Mouse (Mus musculus): ENCODE measurements around the gene Rps9. TPM values are rescaled to one million over a fixed set of nuclear protein-coding genes. Genes with fewer than 3 reads are reported as not detected.
"Not testable (repeated sequence)": the region's sequence is repeated elsewhere in the genome, so short reads cannot be mapped to it uniquely, and the experiment has no call there.

The Rps9 gene
- total and polyA plus RNA-seq, 2 experiments from 2014 or later: 663 to 733 TPM

DNA sequence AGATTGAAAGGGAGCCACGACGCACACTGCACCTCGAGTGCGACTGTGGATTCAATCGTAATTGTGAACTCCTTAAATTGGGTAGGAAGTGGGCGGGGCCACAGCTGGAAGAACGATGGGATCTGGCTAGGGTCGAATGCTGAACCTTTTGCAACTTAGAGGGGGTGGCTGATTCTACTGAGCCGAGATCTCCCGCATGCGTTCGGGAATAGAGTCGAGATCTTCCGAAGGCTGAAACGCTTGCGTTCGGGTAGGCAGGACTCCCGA, 10.1 kb upstream of the Rps9 start:
- under 1% methylated on average over 18 of the region's 18 CpGs for WGBS
- peak overlapping the region; percentile 65 for H3K9ac ChIP-seq (replicated peaks; ENCODE audit: low read length, poor library complexity, severe bottlenecking)
- ATAC-seq (ENCODE audit: low FRiP score) (no peak; the same call in 1 of the 2 replicates), DNase-seq (ENCODE audit: low spot score) (no peak)
- H3K9me3 ChIP-seq (ENCODE audit: low read length): no peaks in the 10 kb centered on the region
- H3K27ac ChIP-seq (ENCODE audit: low read depth, low read length): peak overlapping the region; percentile 96
- H3K27me3 ChIP-seq (ENCODE audit: insufficient read depth, low read length): no peaks in the 10 kb centered on the region
- H3K4me3 ChIP-seq (ENCODE audit: low read depth, low read length): peak overlapping the region; percentile 72
- peak overlapping the region; percentile 63 for H3K4me2 ChIP-seq (ENCODE audit: low read depth, low read length, poor library complexity, severe bottlenecking)
- peaks cover 4% of the 10 kb centered on the region for H3K36me3 ChIP-seq (ENCODE audit: insufficient read depth, low read length)
- TF ChIP-seq CTCF (IDR thresholded peaks at IDR 0.05): no peak
- peaks cover 9% of the 10 kb centered on the region; the same call in 1 of the 2 replicates for H3K4me1 ChIP-seq (ENCODE audit: insufficient read depth, low read length)

DNA sequence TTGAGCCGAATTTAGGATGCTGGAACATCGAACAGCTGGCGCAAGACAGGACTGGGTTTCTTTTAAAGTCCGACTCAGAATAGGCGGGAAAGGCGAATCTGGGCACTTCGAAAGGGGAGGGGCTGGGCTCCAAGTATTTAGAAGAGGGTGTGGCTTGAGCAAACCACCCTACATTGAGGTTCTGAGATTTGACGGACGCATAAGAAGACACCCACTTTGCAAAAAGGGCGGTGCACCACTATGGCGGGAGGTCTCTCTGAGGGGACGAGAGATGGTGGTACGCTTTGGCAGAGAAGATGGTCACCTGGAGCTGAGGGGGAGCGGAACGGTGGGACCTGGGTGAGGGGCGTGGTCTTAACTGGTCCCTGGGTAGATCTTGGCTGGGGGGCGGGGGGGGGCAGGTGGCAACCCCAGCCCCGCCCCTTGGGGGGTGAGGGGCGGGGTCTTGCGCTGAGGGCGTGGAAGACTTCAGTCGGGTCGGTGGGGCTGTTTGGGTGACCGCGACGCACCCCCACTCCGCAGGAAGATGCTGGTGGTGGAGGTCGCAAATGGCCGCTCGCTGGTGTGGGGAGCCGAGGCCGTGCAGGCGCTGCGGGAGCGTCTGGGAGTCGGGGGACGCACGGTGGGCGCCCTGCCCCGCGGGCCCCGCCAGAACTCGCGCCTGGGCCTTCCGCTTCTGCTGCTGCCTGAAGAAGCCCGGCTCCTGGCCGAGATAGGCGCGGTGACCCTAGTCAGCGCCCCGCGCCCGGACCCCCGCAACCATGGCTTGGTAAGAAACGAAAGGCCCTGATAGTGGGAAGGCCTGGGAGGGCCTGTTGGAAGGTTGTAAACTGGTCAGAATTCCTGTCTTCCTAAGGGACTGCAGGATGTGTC, 9.5 kb upstream of the Rps9 start:
- Histone ChIP-seq H3K36me3 (ENCODE audit: insufficient read depth, low read length) (peaks cover 4% of the 10 kb centered on the region), H3K27me3 (ENCODE audit: insufficient read depth, low read length) (no peaks in the 10 kb centered on the region), H3K4me3 (ENCODE audit: low read depth, low read length) (peak overlapping the region; percentile 72), H3K9ac (replicated peaks; ENCODE audit: low read length, poor library complexity, severe bottlenecking) (peak overlapping the region; percentile 65), H3K4me1 (ENCODE audit: insufficient read depth, low read length) (peaks cover 9% of the 10 kb centered on the region; the same call in 1 of the 2 replicates), H3K27ac (ENCODE audit: low read depth, low read length) (peak overlapping the region; percentile 96), H3K9me3 (ENCODE audit: low read length) (no peaks in the 10 kb centered on the region), H3K4me2 (ENCODE audit: low read depth, low read length, poor library complexity, severe bottlenecking) (peak overlapping the region; percentile 63)
- WGBS: under 1% methylated on average over 46 of the region's 55 CpGs
- ATAC-seq (ENCODE audit: low FRiP score): peak; percentile 41
- TF ChIP-seq CTCF (IDR thresholded peaks at IDR 0.05): no peak
- DNase-seq (ENCODE audit: low spot score): peak; percentile 87

DNA sequence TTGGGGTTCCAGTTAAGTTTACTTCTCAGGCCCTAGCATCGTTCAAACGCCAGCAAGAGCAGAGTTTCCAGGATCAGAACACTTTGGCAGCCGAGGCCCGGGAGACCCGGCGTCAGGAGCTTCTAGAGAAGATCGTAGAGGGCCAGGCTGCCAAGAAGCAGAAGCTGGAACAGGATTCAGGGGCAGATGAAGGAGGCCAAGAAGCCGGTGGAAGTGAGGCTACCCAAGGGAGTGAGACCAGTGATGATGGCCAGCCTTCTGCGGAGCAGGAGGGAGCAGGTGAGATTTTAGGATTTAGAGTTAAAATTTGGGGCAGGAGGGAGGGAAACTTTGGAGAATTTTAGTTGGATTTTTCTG, 8.9 kb upstream of the Rps9 start:
- not testable (repeated sequence) for H3K27me3 ChIP-seq (ENCODE audit: insufficient read depth, low read length); ATAC-seq (ENCODE audit: low FRiP score); H3K9me3 ChIP-seq (ENCODE audit: low read length); H3K36me3 ChIP-seq (ENCODE audit: insufficient read depth, low read length); H3K4me1 ChIP-seq (ENCODE audit: insufficient read depth, low read length); DNase-seq (ENCODE audit: low spot score)
- Histone ChIP-seq H3K4me3 (ENCODE audit: low read depth, low read length) (peak overlapping the region; percentile 72), H3K9ac (replicated peaks; ENCODE audit: low read length, poor library complexity, severe bottlenecking) (peak overlapping the region; percentile 65), H3K4me2 (ENCODE audit: low read depth, low read length, poor library complexity, severe bottlenecking) (peak overlapping the region; percentile 63), H3K27ac (ENCODE audit: low read depth, low read length) (peak overlapping the region; percentile 96; the same call in 1 of the 2 replicates)
- 6% methylated on average over 9 of the region's 9 CpGs for WGBS

DNA sequence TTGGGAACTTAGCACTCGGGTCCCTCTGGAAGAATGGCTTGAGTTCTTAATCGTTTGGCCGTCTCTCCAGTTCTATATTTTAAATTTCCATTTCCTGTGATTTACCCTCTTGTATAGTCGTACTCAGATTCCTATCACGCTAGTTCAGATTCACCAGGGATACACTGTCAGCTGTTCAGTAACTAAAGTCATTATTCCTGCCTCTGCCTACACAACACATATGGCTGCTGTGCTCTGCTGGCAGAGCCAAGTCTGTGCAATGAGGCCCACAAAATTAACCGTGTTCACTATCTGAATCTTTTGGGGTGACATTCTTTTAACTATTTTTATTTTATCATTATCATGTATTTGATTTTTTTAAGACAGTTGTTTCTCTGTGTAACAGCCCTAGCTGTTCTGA, 5.3 kb upstream of the Rps9 start:
- Histone ChIP-seq H3K4me2 (ENCODE audit: low read depth, low read length, poor library complexity, severe bottlenecking) (no peak overlapping the region), H3K4me1 (ENCODE audit: insufficient read depth, low read length) (no peaks in the 10 kb centered on the region), H3K4me3 (ENCODE audit: low read depth, low read length) (no peak overlapping the region), H3K9ac (replicated peaks; ENCODE audit: low read length, poor library complexity, severe bottlenecking) (no peak overlapping the region), H3K36me3 (ENCODE audit: insufficient read depth, low read length) (peaks cover 4% of the 10 kb centered on the region), H3K27me3 (ENCODE audit: insufficient read depth, low read length) (no peaks in the 10 kb centered on the region), H3K9me3 (ENCODE audit: low read length) (no peaks in the 10 kb centered on the region), H3K27ac (ENCODE audit: low read depth, low read length) (no peak overlapping the region)
- TF ChIP-seq CTCF (IDR thresholded peaks at IDR 0.05): no peak
- 97% methylated on average over 6 of the region's 6 CpGs for WGBS
- DNase-seq (ENCODE audit: low spot score) (no peak), ATAC-seq (ENCODE audit: low FRiP score) (no peak)

DNA sequence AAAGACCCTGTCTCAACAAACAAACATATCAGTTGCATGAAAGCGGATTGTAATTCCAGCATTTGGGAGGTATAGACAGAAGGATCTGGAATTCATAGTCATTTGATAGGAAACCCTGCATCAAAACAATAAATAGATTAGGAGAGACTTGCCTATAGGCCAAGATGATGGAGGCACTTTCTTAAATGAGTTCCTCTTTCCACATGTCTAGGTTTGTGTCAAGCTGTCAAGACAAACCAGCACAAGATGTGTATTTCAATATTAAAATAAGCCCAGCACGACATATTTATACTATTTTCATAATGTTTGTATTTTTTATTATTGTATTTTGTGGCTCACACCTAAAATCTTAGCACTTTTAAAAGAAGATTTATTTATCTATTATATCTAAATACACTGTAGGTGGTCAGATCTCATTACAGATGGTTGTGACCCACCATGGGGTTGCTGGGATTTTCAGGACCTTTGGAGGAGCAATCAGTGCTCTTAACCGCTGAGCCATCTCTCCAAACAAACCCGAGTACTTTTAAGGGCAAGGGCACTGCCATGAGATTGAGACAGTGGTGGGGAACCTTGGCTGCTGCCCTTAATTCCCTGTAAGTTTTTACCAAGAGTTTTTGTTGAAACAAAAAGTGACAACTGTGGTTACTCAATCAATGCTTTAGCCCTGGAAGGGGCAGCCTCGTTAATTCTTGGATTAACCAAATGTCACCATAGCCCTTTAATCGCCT, 480 bp upstream of the Rps9 start:
- Histone ChIP-seq H3K9ac (replicated peaks; ENCODE audit: low read length, poor library complexity, severe bottlenecking) (no peak overlapping the region), H3K27ac (ENCODE audit: low read depth, low read length) (peak overlapping the region; percentile 84), H3K27me3 (ENCODE audit: insufficient read depth, low read length) (no peaks in the 10 kb centered on the region), H3K9me3 (ENCODE audit: low read length) (no peaks in the 10 kb centered on the region), H3K4me1 (ENCODE audit: insufficient read depth, low read length) (peaks cover 7% of the 10 kb centered on the region; the same call in 1 of the 2 replicates), H3K4me3 (ENCODE audit: low read depth, low read length) (peak overlapping the region; percentile 59), H3K4me2 (ENCODE audit: low read depth, low read length, poor library complexity, severe bottlenecking) (peak overlapping the region; percentile 81), H3K36me3 (ENCODE audit: insufficient read depth, low read length) (peaks cover 4% of the 10 kb centered on the region; the same call in 1 of the 2 replicates)
- ATAC-seq (ENCODE audit: low FRiP score) (peak; percentile 51), DNase-seq (ENCODE audit: low spot score) (no peak)
- no peak for TF ChIP-seq CTCF (IDR thresholded peaks at IDR 0.05)
- WGBS: 25% methylated on average over 6 of the region's 6 CpGs

DNA sequence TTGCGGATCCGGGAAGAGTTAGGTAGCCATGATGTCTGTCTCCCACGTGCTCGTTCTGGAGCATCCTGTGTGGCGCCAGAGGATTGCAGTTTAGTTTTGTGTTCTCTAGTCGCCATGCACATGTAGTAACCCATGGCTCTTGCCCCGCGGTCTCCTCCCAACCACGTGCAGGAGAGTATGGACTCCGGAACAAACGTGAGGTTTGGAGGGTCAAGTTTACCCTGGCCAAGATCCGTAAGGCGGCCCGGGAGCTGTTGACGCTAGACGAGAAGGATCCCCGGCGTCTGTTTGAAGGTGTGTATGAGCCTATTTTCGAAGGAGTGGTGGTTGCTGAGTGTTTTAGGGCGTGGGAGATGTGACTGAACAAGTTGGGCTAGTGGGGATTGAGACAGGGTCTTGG, 682 bp downstream of the Rps9 start:
- H3K36me3 ChIP-seq (ENCODE audit: insufficient read depth, low read length): peaks cover 4% of the 10 kb centered on the region; the same call in 1 of the 2 replicates
- peak; percentile 78 for ATAC-seq (ENCODE audit: low FRiP score)
- peaks cover 7% of the 10 kb centered on the region; the same call in 1 of the 2 replicates for H3K4me1 ChIP-seq (ENCODE audit: insufficient read depth, low read length)
- no peak for DNase-seq (ENCODE audit: low spot score)
- no peaks in the 10 kb centered on the region for H3K9me3 ChIP-seq (ENCODE audit: low read length)
- H3K27ac ChIP-seq (ENCODE audit: low read depth, low read length): peak overlapping the region; percentile 84
- WGBS: under 1% methylated on average over 20 of the region's 20 CpGs
- H3K27me3 ChIP-seq (ENCODE audit: insufficient read depth, low read length): no peaks in the 10 kb centered on the region
- H3K4me3 ChIP-seq (ENCODE audit: low read depth, low read length): peak overlapping the region; percentile 59
- peak overlapping the region; percentile 76 for H3K9ac ChIP-seq (replicated peaks; ENCODE audit: low read length, poor library complexity, severe bottlenecking)
- TF ChIP-seq CTCF (IDR thresholded peaks at IDR 0.05): no peak
- peak overlapping the region; percentile 81 for H3K4me2 ChIP-seq (ENCODE audit: low read depth, low read length, poor library complexity, severe bottlenecking)

DNA sequence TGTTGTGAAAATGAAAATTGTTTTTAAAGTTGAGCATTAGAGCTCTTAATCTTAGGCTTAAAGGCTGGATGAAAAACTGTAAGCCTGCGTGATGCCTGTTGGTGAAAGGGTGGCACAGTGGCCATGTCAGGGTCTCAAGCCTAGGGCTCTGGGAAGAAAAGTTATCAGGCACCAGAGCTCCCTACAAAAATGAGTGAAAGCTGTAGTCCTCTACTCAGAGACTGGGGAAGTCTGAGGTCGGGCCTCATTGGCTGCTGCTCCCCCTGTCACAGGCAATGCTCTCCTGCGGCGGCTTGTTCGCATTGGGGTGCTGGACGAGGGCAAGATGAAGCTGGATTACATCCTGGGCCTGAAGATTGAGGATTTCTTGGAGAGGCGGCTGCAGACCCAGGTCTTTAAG, 1.7 kb downstream of the Rps9 start:
- not testable (repeated sequence) for DNase-seq (ENCODE audit: low spot score); ATAC-seq (ENCODE audit: low FRiP score); H3K27me3 ChIP-seq (ENCODE audit: insufficient read depth, low read length); H3K4me1 ChIP-seq (ENCODE audit: insufficient read depth, low read length); H3K36me3 ChIP-seq (ENCODE audit: insufficient read depth, low read length); H3K9me3 ChIP-seq (ENCODE audit: low read length); H3K27ac ChIP-seq (ENCODE audit: low read depth, low read length)
- H3K4me2 ChIP-seq (ENCODE audit: low read depth, low read length, poor library complexity, severe bottlenecking): peak overlapping the region; percentile 81
- 2% methylated on average over 6 of the region's 7 CpGs for WGBS
- H3K4me3 ChIP-seq (ENCODE audit: low read depth, low read length): peak overlapping the region; percentile 59
- H3K9ac ChIP-seq (replicated peaks; ENCODE audit: low read length, poor library complexity, severe bottlenecking): peak overlapping the region; percentile 76
